In the genomic region with DNA sequence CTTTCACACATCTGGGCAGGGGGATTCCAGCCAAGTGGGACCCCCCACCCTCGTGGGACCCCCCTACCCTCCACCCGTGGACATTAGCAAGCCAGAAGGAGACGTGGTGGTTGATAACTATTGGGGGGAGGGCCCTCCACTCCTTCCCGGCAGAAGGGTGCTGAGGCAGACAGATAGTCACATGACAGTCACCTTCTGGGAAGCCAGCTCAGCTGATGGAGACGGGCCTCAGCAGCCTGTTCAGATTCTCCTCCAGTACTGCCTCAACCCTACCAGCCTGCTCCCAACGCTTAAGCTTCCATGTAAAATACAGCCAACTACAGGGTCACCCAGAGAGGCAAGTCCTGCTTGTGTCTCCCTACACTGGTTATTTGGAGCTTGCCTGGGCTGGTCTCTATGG, we compare ENCODE assay signal across 8 mouse cellular contexts. TPM values are rescaled to one million over a fixed set of nuclear protein-coding genes. Genes with fewer than 3 reads are reported as not detected.
DNase-seq lines count a peak whose midpoint lies in the region; ATAC-seq and TF ChIP-seq lines count a peak whose summit lies in the region.

No protein-coding gene starts in this region.

- intact Hi-C loops in heart, adult 2 months (cut with DNase I) = loop anchor here (2.0 kb wide), 1 partner anchor 60 kb away; no protein-coding TSS in a partner anchor

- H3K4me2 ChIP-seq in lung, embryonic 15.5 days = peak overlapping the region; percentile 94
- peak overlapping the region; percentile 99 for H3K4me2 ChIP-seq in kidney, embryonic 16.5 days (replicated peaks; ENCODE audit: low read depth, low read length)
- H3K4me2 ChIP-seq in neural tube, embryonic 13.5 days = peak overlapping the region; percentile 91

- H3K79me2 ChIP-seq in heart, adult 2 months (replicated peaks; ENCODE audit: control insufficient read depth, insufficient read depth, low read length) = peaks cover 5% of the 10 kb centered on the region

- DNase-seq in heart, adult 2 months = no peak
- DNase-seq in heart, adult 9 months (ENCODE audit: low spot score in 2 of 2) = no peak
- no peak for DNase-seq in lung, postnatal 36 days
- DNase-seq in gastrocnemius, adult 18-20 months (ENCODE audit: low spot score) = no peak
- DNase-seq in cerebellum, adult 18-20 months = no peak

- peak overlapping the region; percentile 89 for H3K9ac ChIP-seq in heart, adult 2 months (ENCODE audit: low read depth, low read length)
- peak overlapping the region; percentile 67; the same call in 1 of the 2 replicates for H3K9ac ChIP-seq in lung, embryonic 15.5 days
- H3K9ac ChIP-seq in kidney, embryonic 16.5 days (replicated peaks; ENCODE audit: low read length) = peak overlapping the region; percentile 74
- peak overlapping the region; percentile 13; the same call in 1 of the 2 replicates for H3K9ac ChIP-seq in neural tube, embryonic 13.5 days

- H3K27ac ChIP-seq in heart, adult 2 months = peak overlapping the region; percentile 96
- no peak overlapping the region for H3K27ac ChIP-seq in lung, embryonic 15.5 days
- H3K27ac ChIP-seq in kidney, embryonic 16.5 days (ENCODE audit: low read length) = peak overlapping the region; percentile 82; the same call in 1 of the 2 replicates
- no peak overlapping the region for H3K27ac ChIP-seq in neural tube, embryonic 13.5 days (replicated peaks)

- TF ChIP-seq CTCF in heart, adult 2 months (IDR thresholded peaks at IDR 0.05) = no peak

- no peak for ATAC-seq in lung, embryonic 15.5 days (ENCODE audit: borderline replicate concordance, extremely low read depth, low FRiP score, low TSS enrichment)
- no peak for ATAC-seq in kidney, embryonic 16.5 days (ENCODE audit: low FRiP score, low TSS enrichment)
- ATAC-seq in neural tube, embryonic 13.5 days (ENCODE audit: low read depth) = no peak

- peaks cover 6% of the 10 kb centered on the region for H3K4me1 ChIP-seq in heart, adult 2 months (ENCODE audit: control insufficient read depth, insufficient read depth, low read length)
- peaks cover 36% of the 10 kb centered on the region for H3K4me1 ChIP-seq in lung, embryonic 15.5 days
- peaks cover 41% of the 10 kb centered on the region for H3K4me1 ChIP-seq in kidney, embryonic 16.5 days (ENCODE audit: insufficient read depth, low read length)
- peaks cover 42% of the 10 kb centered on the region for H3K4me1 ChIP-seq in neural tube, embryonic 13.5 days (replicated peaks)

- peaks cover 4% of the 10 kb centered on the region; the same call in 1 of the 2 replicates for H3K36me3 ChIP-seq in heart, adult 2 months (ENCODE audit: control insufficient read depth, insufficient read depth, low read length)
- H3K36me3 ChIP-seq in lung, embryonic 15.5 days = no peaks in the 10 kb centered on the region
- H3K36me3 ChIP-seq in kidney, embryonic 16.5 days (ENCODE audit: insufficient read depth, low read length) = no peaks in the 10 kb centered on the region
- no peaks in the 10 kb centered on the region for H3K36me3 ChIP-seq in neural tube, embryonic 13.5 days

- peak overlapping the region; percentile 80 for H3K4me3 ChIP-seq in heart, adult 2 months
- H3K4me3 ChIP-seq in lung, embryonic 15.5 days = peak overlapping the region; percentile 61
- peak overlapping the region; percentile 67 for H3K4me3 ChIP-seq in kidney, embryonic 16.5 days (ENCODE audit: low read length)
- peak overlapping the region; percentile 66 for H3K4me3 ChIP-seq in neural tube, embryonic 13.5 days

- TF ChIP-seq POLR2A in heart, adult 2 months (IDR thresholded peaks at IDR 0.05; ENCODE audit: insufficient read depth, low read depth, low read length) = no peak

- no peaks in the 10 kb centered on the region for H3K9me3 ChIP-seq in lung, embryonic 15.5 days
- no peaks in the 10 kb centered on the region for H3K9me3 ChIP-seq in kidney, embryonic 16.5 days (ENCODE audit: low read length)
- no peaks in the 10 kb centered on the region for H3K9me3 ChIP-seq in neural tube, embryonic 13.5 days

- 34% methylated on average over 6 of the region's 6 CpGs for WGBS in heart, adult 2 months
- 19% methylated on average over 6 of the region's 6 CpGs for WGBS in lung, embryonic 15.5 days
- WGBS in kidney, embryonic 16.5 days = 33% methylated on average over 6 of the region's 6 CpGs
- WGBS in neural tube, embryonic 13.5 days = 32% methylated on average over 6 of the region's 6 CpGs

- no peak for TF ChIP-seq EP300 in heart, adult 2 months (IDR thresholded peaks at IDR 0.05; ENCODE audit: insufficient read depth, low read depth, low read length)

- H3K27me3 ChIP-seq in heart, adult 2 months (ENCODE audit: control insufficient read depth, insufficient read depth, low read length) = peaks cover 1% of the 10 kb centered on the region; the same call in 1 of the 2 replicates
- H3K27me3 ChIP-seq in lung, embryonic 15.5 days = peaks cover 60% of the 10 kb centered on the region
- H3K27me3 ChIP-seq in kidney, embryonic 16.5 days (ENCODE audit: insufficient read depth, low read length) = peaks cover 57% of the 10 kb centered on the region
- H3K27me3 ChIP-seq in neural tube, embryonic 13.5 days = peaks cover 60% of the 10 kb centered on the region

RNA-seq across cellular contexts. Expression of a gene that starts 3.6 kb away (rescaled TPM):
- total RNA-seq in heart, adult 2 months (2021) = 10 to 100 TPM; 27.1 to 27.3 TPM
- polyA plus RNA-seq in heart, adult 2 months (2012; rRNA removed) = 32.6 and 45.1 TPM in 2 replicates
- 8.4 TPM in 2 replicates for polyA plus RNA-seq in lung, embryonic 15.5 days (2015; fragmentation: Nextera tagmentation; extraction: Ambion mirVana)
- 4.3 and 6.2 TPM in 2 replicates for polyA plus RNA-seq in kidney, embryonic 16.5 days (2015; fragmentation: Nextera tagmentation; extraction: Ambion mirVana)
- 3.3 TPM in 2 replicates for polyA plus RNA-seq in neural tube, embryonic 13.5 days (2015; fragmentation: Nextera tagmentation; extraction: Ambion mirVana)
- 10 to 100 TPM; 12.9 to 22.1 TPM for total RNA-seq in gastrocnemius, adult 18-20 months (2021)

RNA-seq across cellular contexts. Expression of a gene that starts 40.3 kb away (rescaled TPM):
- total RNA-seq in heart, adult 2 months (2021) = 10 to 100 TPM; 18.9 to 21.7 TPM
- 21.4 and 31.6 TPM in 2 replicates for polyA plus RNA-seq in heart, adult 2 months (2012; rRNA removed)
- polyA plus RNA-seq in lung, embryonic 15.5 days (2015; fragmentation: Nextera tagmentation; extraction: Ambion mirVana) = 2.4 and 2.8 TPM in 2 replicates
- polyA plus RNA-seq in kidney, embryonic 16.5 days (2015; fragmentation: Nextera tagmentation; extraction: Ambion mirVana) = 3.3 and 3.9 TPM in 2 replicates
- 3.0 and 3.3 TPM in 2 replicates for polyA plus RNA-seq in neural tube, embryonic 13.5 days (2015; fragmentation: Nextera tagmentation; extraction: Ambion mirVana)
- total RNA-seq in gastrocnemius, adult 18-20 months (2021) = 10 to 100 TPM; 20.5 to 22.9 TPM

Comparison
In these comparisons a context has a peak if more than half of its experiments do, and no peak if none do; other contexts are left out.
1. H3K27ac ChIP-seq: peak in heart, adult 2 months (single experiment) and kidney, embryonic 16.5 days (single experiment); none in lung, embryonic 15.5 days (single experiment) and neural tube, embryonic 13.5 days (single experiment).
2. H3K9ac ChIP-seq: peak in every context shown above with its lines; median percentile 89 in heart, adult 2 months; 74 in kidney, embryonic 16.5 days; 67 in lung, embryonic 15.5 days; 13 in neural tube, embryonic 13.5 days.
3. Peak in every context shown above with its lines, with median percentiles within 50 percentile points of each other: H3K4me3 ChIP-seq and H3K4me2 ChIP-seq.